Mouse (Mus musculus) heart, adult 2 months (tissue): ENCODE measurements around the gene 9230102O04Rik.

ENCODE experiments used
- CTCF ChIP-seq: fragments of 200-600 bp; IDR thresholded peaks from 2 replicates; pipeline ENCODE4 v1.8.1; 2022; ENCODE audit warnings: antibody characterized with exemption, mild to moderate bottlenecking, moderate library complexity
- EP300 ChIP-seq: fragments of 200-500 bp; IDR thresholded peaks from 2 replicates; pipeline ENCODE4 v1.6.1; 2011; ENCODE audit warnings: low read depth, low read length, control low read depth; ENCODE audit not compliant: insufficient read depth
- POLR2A ChIP-seq: fragments of 200-500 bp; IDR thresholded peaks from 2 replicates; pipeline ENCODE4 v1.6.1; 2011; ENCODE audit warnings: mild to moderate bottlenecking, low read depth, low read length, control low read depth; ENCODE audit not compliant: insufficient read depth

GRCm38 (mm10) chr2:9917602-9918001, 28.3 kb upstream of the 9230102O04Rik start:
- TF ChIP-seq POLR2A, result no peak
- no peak for TF ChIP-seq CTCF
- no peak for TF ChIP-seq EP300
